Mouse (Mus musculus): ENCODE measurements around the gene Lgi4. TPM values are rescaled to one million over a fixed set of nuclear protein-coding genes. Genes with fewer than 3 reads are reported as not detected.

Lgi4 gene
- total and polyA plus RNA-seq, 3 experiments = 0.05 TPM; not detected in 2

- H3K4me3 ChIP-seq (ENCODE audit: low read depth, low read length) = no peak overlapping the region
- no peak for DNase-seq (ENCODE audit: low spot score)
- H3K36me3 ChIP-seq (replicated peaks) = no peaks in the 10 kb centered on the region
- H3K4me1 ChIP-seq (ENCODE audit: insufficient read depth, low read depth, low read length) = no peaks in the 10 kb centered on the region
- H3K9me3 ChIP-seq (replicated peaks) = peaks cover 46% of the 10 kb centered on the region
- no peaks in the 10 kb centered on the region for H3K27me3 ChIP-seq (ENCODE audit: insufficient read depth, low read length)
- ATAC-seq (ENCODE audit: extremely low read depth, insufficient number of reproducible peaks, low FRiP score, poor library complexity, severe bottlenecking) = no peak
- TF ChIP-seq TAL1 (conservative IDR thresholded peaks at IDR 0.05; ENCODE audit: low read depth, low read length) = no peak
These were observed 1.4 kb upstream of the Lgi4 start for GRCm38 (mm10) chr7:31057730-31058129.

DNA sequence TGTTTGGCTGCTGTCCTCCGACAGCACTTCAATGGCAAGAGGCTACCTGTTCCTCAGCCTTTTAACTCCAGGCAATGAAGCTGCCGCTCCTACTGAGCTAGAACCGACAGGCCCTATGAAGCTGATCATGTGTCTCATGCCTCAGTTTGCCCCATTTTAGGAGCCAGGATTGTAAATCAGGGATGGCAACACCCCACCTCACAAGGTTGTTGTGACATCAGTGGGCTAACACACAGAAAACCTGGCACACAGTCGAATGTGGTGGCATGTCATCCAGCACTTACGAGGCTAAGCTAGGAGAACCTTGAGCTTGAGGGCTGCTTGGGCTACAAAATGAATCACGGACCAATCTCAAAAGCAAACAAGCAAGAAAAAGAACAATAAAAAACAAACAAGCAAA, 931 bp upstream of the Lgi4 start:
- DNase-seq (ENCODE audit: low spot score) (no peak), ATAC-seq (ENCODE audit: extremely low read depth, insufficient number of reproducible peaks, low FRiP score, poor library complexity, severe bottlenecking) (no peak)
- H3K4me3 ChIP-seq (ENCODE audit: low read depth, low read length) = no peak overlapping the region
- H3K4me1 ChIP-seq (ENCODE audit: insufficient read depth, low read depth, low read length) = no peaks in the 10 kb centered on the region
- H3K27me3 ChIP-seq (ENCODE audit: insufficient read depth, low read length) = no peaks in the 10 kb centered on the region
- TF ChIP-seq CTCF (IDR thresholded peaks at IDR 0.05; ENCODE audit: low read depth, low read length) (no peak), GATA1 (IDR thresholded peaks at IDR 0.05; ENCODE audit: borderline replicate concordance, low read length) (no peak), TAL1 (conservative IDR thresholded peaks at IDR 0.05; ENCODE audit: low read depth, low read length) (no peak), GATA2 (IDR thresholded peaks at IDR 0.05; ENCODE audit: borderline replicate concordance, low read depth, low read length) (no peak)
- H3K9me3 ChIP-seq (replicated peaks) = peaks cover 45% of the 10 kb centered on the region
- H3K36me3 ChIP-seq (replicated peaks) = no peaks in the 10 kb centered on the region

DNA sequence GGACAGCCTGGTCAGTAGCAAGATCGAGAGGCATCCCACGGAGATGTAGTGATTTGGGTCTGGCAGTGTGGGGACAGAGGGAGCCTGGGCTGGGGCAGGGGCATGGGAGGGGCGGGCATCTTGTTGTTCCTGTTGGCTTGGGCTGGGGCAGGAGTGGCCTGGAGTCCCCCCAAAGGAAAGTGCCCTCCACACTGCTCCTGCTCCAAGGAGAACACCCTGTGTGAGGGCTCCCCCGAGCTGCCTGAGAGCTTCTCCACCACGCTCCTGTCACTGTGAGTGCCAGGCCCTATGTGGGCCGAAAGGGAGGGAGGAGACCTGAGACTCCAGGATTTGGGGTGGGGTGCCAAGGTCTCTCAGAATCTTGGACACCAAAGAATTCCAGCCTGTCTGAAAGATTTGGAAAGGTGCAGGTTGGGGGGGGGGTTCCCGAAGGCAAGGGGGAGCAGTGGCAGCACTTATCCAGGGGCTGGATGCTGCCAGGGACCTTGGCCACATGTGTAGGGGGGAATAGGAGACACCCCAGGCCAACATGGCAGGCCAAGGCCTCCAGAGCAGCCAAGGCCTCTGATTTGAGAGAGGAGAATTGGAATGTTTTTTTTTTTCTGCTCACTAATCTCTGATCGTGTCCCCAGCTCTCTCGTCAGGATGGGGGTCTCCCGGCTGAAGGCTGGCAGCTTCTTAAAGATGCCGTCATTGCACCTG, 928 bp downstream of the Lgi4 start:
- Histone ChIP-seq H3K27me3 (ENCODE audit: insufficient read depth, low read length) (no peaks in the 10 kb centered on the region), H3K36me3 (replicated peaks) (no peaks in the 10 kb centered on the region), H3K4me3 (ENCODE audit: low read depth, low read length) (no peak overlapping the region), H3K9me3 (replicated peaks) (peaks cover 31% of the 10 kb centered on the region), H3K4me1 (ENCODE audit: insufficient read depth, low read depth, low read length) (no peaks in the 10 kb centered on the region)
- ATAC-seq (ENCODE audit: extremely low read depth, insufficient number of reproducible peaks, low FRiP score, poor library complexity, severe bottlenecking) = no peak
- TF ChIP-seq GATA1 (IDR thresholded peaks at IDR 0.05; ENCODE audit: borderline replicate concordance, low read length) = no peak
- TF ChIP-seq POLR2AphosphoS5 (IDR thresholded peaks at IDR 0.05; ENCODE audit: insufficient replicate concordance, low read depth, low read length) = no peak
- DNase-seq (ENCODE audit: low spot score) = no peak

GRCm38 (mm10) chr7:31060621-31061010, 1.5 kb downstream of the Lgi4 start:
- no peak for DNase-seq (ENCODE audit: low spot score)
- Histone ChIP-seq H3K4me1 (ENCODE audit: insufficient read depth, low read depth, low read length) (no peaks in the 10 kb centered on the region), H3K9me3 (replicated peaks) (peaks cover 31% of the 10 kb centered on the region), H3K4me3 (ENCODE audit: low read depth, low read length) (no peak overlapping the region), H3K27me3 (ENCODE audit: insufficient read depth, low read length) (no peaks in the 10 kb centered on the region), H3K36me3 (replicated peaks) (no peaks in the 10 kb centered on the region)
- no peak for TF ChIP-seq POLR2AphosphoS5 (IDR thresholded peaks at IDR 0.05; ENCODE audit: insufficient replicate concordance, low read depth, low read length)
- no peak for TF ChIP-seq GATA1 (IDR thresholded peaks at IDR 0.05; ENCODE audit: borderline replicate concordance, low read length)
- TF ChIP-seq TAL1 (conservative IDR thresholded peaks at IDR 0.05; ENCODE audit: low read depth, low read length) = no peak
- no peak for TF ChIP-seq GATA2 (IDR thresholded peaks at IDR 0.05; ENCODE audit: borderline replicate concordance, low read depth, low read length)
- TF ChIP-seq CTCF (IDR thresholded peaks at IDR 0.05; ENCODE audit: low read depth, low read length) = no peak
- ATAC-seq (ENCODE audit: extremely low read depth, insufficient number of reproducible peaks, low FRiP score, poor library complexity, severe bottlenecking) = no peak

GRCm38 (mm10) chr7:31063074-31063560, 4.0 kb downstream of the Lgi4 start:
- Histone ChIP-seq H3K4me3 (ENCODE audit: low read depth, low read length) (no peak overlapping the region), H3K4me1 (ENCODE audit: insufficient read depth, low read depth, low read length) (no peaks in the 10 kb centered on the region), H3K27me3 (ENCODE audit: insufficient read depth, low read length) (no peaks in the 10 kb centered on the region), H3K36me3 (replicated peaks) (no peaks in the 10 kb centered on the region), H3K9me3 (replicated peaks) (peaks cover 35% of the 10 kb centered on the region)
- DNase-seq (ENCODE audit: low spot score) (no peak), ATAC-seq (ENCODE audit: extremely low read depth, insufficient number of reproducible peaks, low FRiP score, poor library complexity, severe bottlenecking) (no peak)
- no peak for TF ChIP-seq GATA2 (IDR thresholded peaks at IDR 0.05; ENCODE audit: borderline replicate concordance, low read depth, low read length)
- no peak for TF ChIP-seq CTCF (IDR thresholded peaks at IDR 0.05; ENCODE audit: low read depth, low read length)
- TF ChIP-seq GATA1 (IDR thresholded peaks at IDR 0.05; ENCODE audit: borderline replicate concordance, low read length) = no peak
- TF ChIP-seq TAL1 (conservative IDR thresholded peaks at IDR 0.05; ENCODE audit: low read depth, low read length) = no peak
- TF ChIP-seq POLR2AphosphoS5 (IDR thresholded peaks at IDR 0.05; ENCODE audit: insufficient replicate concordance, low read depth, low read length) = no peak

DNA sequence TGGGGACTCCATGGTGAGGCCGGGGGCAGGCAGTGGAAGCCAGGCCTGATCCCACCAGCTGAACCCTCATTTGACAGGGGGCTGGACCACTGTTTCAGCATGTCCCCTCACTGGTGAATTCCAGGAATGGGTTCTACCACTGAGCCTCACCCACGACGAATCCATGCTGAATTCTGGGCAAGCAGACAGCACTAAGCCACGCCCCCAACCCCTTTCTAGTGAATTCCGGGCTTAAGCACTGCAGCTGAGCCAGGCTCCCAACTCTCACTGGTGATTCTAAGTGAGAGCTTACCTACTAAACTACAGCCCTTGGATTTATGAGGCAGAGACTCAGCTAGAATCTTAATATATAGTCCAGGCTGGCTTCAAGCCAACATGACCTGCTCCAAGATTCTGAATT, 8.7 kb downstream of the Lgi4 start:
- H3K9me3 ChIP-seq (replicated peaks) = peaks cover 37% of the 10 kb centered on the region
- H3K27me3 ChIP-seq (ENCODE audit: insufficient read depth, low read length) = no peaks in the 10 kb centered on the region
- no peak for DNase-seq (ENCODE audit: low spot score)
- ATAC-seq (ENCODE audit: extremely low read depth, insufficient number of reproducible peaks, low FRiP score, poor library complexity, severe bottlenecking) = no peak
- H3K4me1 ChIP-seq (ENCODE audit: insufficient read depth, low read depth, low read length) = no peaks in the 10 kb centered on the region
- H3K36me3 ChIP-seq (replicated peaks) = no peaks in the 10 kb centered on the region
- TF ChIP-seq GATA1 (IDR thresholded peaks at IDR 0.05; ENCODE audit: borderline replicate concordance, low read length) = no peak
- no peak for TF ChIP-seq POLR2AphosphoS5 (IDR thresholded peaks at IDR 0.05; ENCODE audit: insufficient replicate concordance, low read depth, low read length)
- no peak for TF ChIP-seq CTCF (IDR thresholded peaks at IDR 0.05; ENCODE audit: low read depth, low read length)
- TF ChIP-seq GATA2 (IDR thresholded peaks at IDR 0.05; ENCODE audit: borderline replicate concordance, low read depth, low read length) = no peak
- no peak for TF ChIP-seq TAL1 (conservative IDR thresholded peaks at IDR 0.05; ENCODE audit: low read depth, low read length)
- no peak overlapping the region; the same call in 1 of the 2 replicates for H3K4me3 ChIP-seq (ENCODE audit: low read depth, low read length)

- Histone ChIP-seq H3K4me3 (ENCODE audit: low read depth, low read length) (no peak overlapping the region), H3K27me3 (ENCODE audit: insufficient read depth, low read length) (no peaks in the 10 kb centered on the region)
- no peak for ATAC-seq (ENCODE audit: extremely low read depth, insufficient number of reproducible peaks, low FRiP score, poor library complexity, severe bottlenecking)
These were observed 10.3 kb downstream of the Lgi4 start for GRCm38 (mm10) chr7:31069491-31069890.

More at GRCm38 (mm10) chr7:31069491-31069890, 10.3 kb downstream of the Lgi4 start:
- no peak for DNase-seq (ENCODE audit: low spot score)
- Histone ChIP-seq H3K36me3 (replicated peaks) (no peaks in the 10 kb centered on the region), H3K4me1 (ENCODE audit: insufficient read depth, low read depth, low read length) (no peaks in the 10 kb centered on the region), H3K9me3 (replicated peaks) (peaks cover 34% of the 10 kb centered on the region)
- TF ChIP-seq GATA2 (IDR thresholded peaks at IDR 0.05; ENCODE audit: borderline replicate concordance, low read depth, low read length) (no peak), CTCF (IDR thresholded peaks at IDR 0.05; ENCODE audit: low read depth, low read length) (no peak), POLR2AphosphoS5 (IDR thresholded peaks at IDR 0.05; ENCODE audit: insufficient replicate concordance, low read depth, low read length) (no peak), GATA1 (IDR thresholded peaks at IDR 0.05; ENCODE audit: borderline replicate concordance, low read length) (no peak), TAL1 (conservative IDR thresholded peaks at IDR 0.05; ENCODE audit: low read depth, low read length) (no peak)
